ENCODE assay signal across 17 mouse cellular contexts in the genomic region with DNA sequence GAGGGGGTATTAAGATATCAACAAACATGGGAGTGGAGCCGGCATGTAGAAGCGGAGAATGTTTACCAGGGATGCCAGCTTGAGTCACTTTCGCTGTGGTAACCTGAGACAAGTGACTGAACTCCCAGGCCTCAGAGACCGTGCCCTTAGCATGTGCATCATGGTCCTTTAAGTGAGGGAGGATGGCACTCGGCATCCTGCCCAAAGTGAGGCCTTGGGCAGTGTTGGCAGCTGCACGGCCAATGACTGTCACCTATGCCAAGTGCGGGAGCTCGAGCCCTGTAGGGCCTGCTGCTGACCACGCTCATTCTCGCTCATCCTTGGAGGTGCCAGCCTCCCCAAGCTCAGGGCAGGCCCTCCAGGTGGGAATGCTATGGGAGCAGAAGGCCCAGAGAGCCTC. TPM values are rescaled to one million over a fixed set of nuclear protein-coding genes. Genes with fewer than 3 reads are reported as not detected.
DNase-seq lines count a peak whose midpoint lies in the region; ATAC-seq lines count a peak whose summit lies in the region.
"Had no signal": no experiment of that assay in that cellular context is flagged by ENCODE, and none has a peak within 500 bp of the region (broad histone marks: within the 10 kb centered on the region; RNA-seq: fewer than 3 reads in every experiment).

No protein-coding gene starts in this region.

- peaks cover under 1% of the 10 kb centered on the region for H3K4me1 ChIP-seq in forebrain, embryonic 16.5 days (replicated peaks; ENCODE audit: control insufficient read depth, insufficient read depth, low read length)
- peaks cover 2% of the 10 kb centered on the region; the same call in 1 of the 2 replicates for H3K4me1 ChIP-seq in forebrain, embryonic 15.5 days
- H3K4me1 ChIP-seq: heart, embryonic 12.5 days; midbrain, embryonic 12.5 days had no signal

- no peak overlapping the region for H3K4me3 ChIP-seq in forebrain, embryonic 16.5 days (replicated peaks; ENCODE audit: low read length)
- H3K4me3 ChIP-seq in forebrain, embryonic 15.5 days: no peak overlapping the region
- H3K4me3 ChIP-seq: erythroblast, embryonic 14.5 days; heart, embryonic 12.5 days; limb, embryonic 15.5 days; midbrain, embryonic 12.5 days; myocyte had no signal

- H3K9me3 ChIP-seq in forebrain, embryonic 16.5 days (ENCODE audit: control insufficient read depth, low read length): no peaks in the 10 kb centered on the region
- H3K9me3 ChIP-seq in forebrain, embryonic 15.5 days: no peaks in the 10 kb centered on the region
- H3K9me3 ChIP-seq: limb, embryonic 15.5 days; midbrain, embryonic 12.5 days had no signal

- intact Hi-C loops in left cerebral cortex, postnatal 4 days (cut with DNase I): loop anchor here (10.0 kb wide), 1 partner anchor 72 kb away; no protein-coding TSS in a partner anchor

- H3K9ac ChIP-seq in forebrain, embryonic 16.5 days (replicated peaks; ENCODE audit: low read depth, low read length): no peak overlapping the region
- no peak overlapping the region for H3K9ac ChIP-seq in forebrain, embryonic 15.5 days (replicated peaks)
- H3K9ac ChIP-seq: forebrain, postnatal 0 days; heart, embryonic 12.5 days; limb, embryonic 15.5 days; lung, embryonic 14.5 days; midbrain, embryonic 12.5 days had no signal

- peak; percentile 36 for DNase-seq in left cerebral cortex, postnatal 4 days
- DNase-seq in left cerebral cortex, adult 8-10 months (ENCODE audit: low spot score in 2 of 2): no peak
- peak; percentile 74 for DNase-seq in adrenal gland, adult 2 months
- peak; percentile 31 to 68 for DNase-seq in gastrocnemius, adult 8-10 months (ENCODE audit: low spot score in 2 of 2)
- DNase-seq in embryo, embryonic 10.5 days (ENCODE audit: low spot score): no peak
- DNase-seq in lung, postnatal 14 days: no peak
- DNase-seq: forebrain, postnatal 0 days had no signal

- no peaks in the 10 kb centered on the region for H3K27me3 ChIP-seq in forebrain, embryonic 16.5 days (replicated peaks; ENCODE audit: control insufficient read depth, insufficient read depth, low read length)
- no peaks in the 10 kb centered on the region for H3K27me3 ChIP-seq in forebrain, embryonic 15.5 days
- H3K27me3 ChIP-seq: CH12.LX; heart, embryonic 12.5 days; limb, embryonic 15.5 days; midbrain, embryonic 12.5 days had no signal

- H3K36me3 ChIP-seq in forebrain, embryonic 16.5 days (ENCODE audit: control insufficient read depth, insufficient read depth): peaks cover 28% of the 10 kb centered on the region
- peaks cover 55% of the 10 kb centered on the region for H3K36me3 ChIP-seq in forebrain, embryonic 15.5 days

- 90% methylated on average over 10 of the region's 10 CpGs for WGBS in forebrain, embryonic 16.5 days
- WGBS in forebrain, embryonic 15.5 days: 92% methylated on average over 10 of the region's 10 CpGs

- H3K27ac ChIP-seq in forebrain, embryonic 16.5 days (ENCODE audit: low read length): no peak overlapping the region
- H3K27ac ChIP-seq in forebrain, embryonic 15.5 days (replicated peaks): no peak overlapping the region
- H3K27ac ChIP-seq: limb, embryonic 15.5 days; macrophage; midbrain, embryonic 12.5 days had no signal

- 0 out of 2 replicates have a peak, but pooled peaks have one; percentile 7 for ATAC-seq in forebrain, embryonic 16.5 days
- no peak; the same call in 1 of the 2 replicates for ATAC-seq in forebrain, embryonic 15.5 days (replicated peaks)

- no peak overlapping the region for H3K4me2 ChIP-seq in forebrain, embryonic 16.5 days (ENCODE audit: low read length)
- H3K4me2 ChIP-seq in forebrain, embryonic 15.5 days (replicated peaks): no peak overlapping the region
- H3K4me2 ChIP-seq: heart, embryonic 12.5 days; limb, embryonic 15.5 days; lung, embryonic 14.5 days; midbrain, embryonic 12.5 days had no signal

RNA-seq across cellular contexts. Expression of gene Lpin1, which starts 48.1 kb away (rescaled TPM):
- polyA plus RNA-seq in forebrain, embryonic 16.5 days (2015; fragmentation: Nextera tagmentation; extraction: Ambion mirVana): 19.5 and 23.0 TPM in 2 replicates
- polyA plus RNA-seq in forebrain, embryonic 15.5 days (2015; fragmentation: Nextera tagmentation; extraction: Ambion mirVana): 16.2 and 17.5 TPM in 2 replicates
- total RNA-seq in left cerebral cortex, postnatal 4 days (2021): 10 to 100 TPM; 16.7 to 19.5 TPM
- total RNA-seq in left cerebral cortex, adult 8-10 months (2022): 10 to 100 TPM; 26.7 to 30.0 (median 27.1) TPM
- total RNA-seq in adrenal gland, adult 2 months (2021): 100 to 1,000 TPM in 1 of 2 experiments, 10 to 100 TPM in 1; 72.2 to 100 TPM
- polyA plus RNA-seq in adrenal gland, adult 2 months (2012; rRNA removed): 35.4 and 36.8 TPM in 2 replicates
- total RNA-seq in gastrocnemius, adult 8-10 months (2022): 100 to 1,000 TPM; 227 to 339 (median 265) TPM

Comparison
In these comparisons a context has a peak if more than half of its experiments do, and no peak if none do; other contexts are left out.
1. DNase-seq: peak in left cerebral cortex, postnatal 4 days (single experiment), adrenal gland, adult 2 months (single experiment) and gastrocnemius, adult 8-10 months (2 of 2); none in left cerebral cortex, adult 8-10 months (0 of 2), embryo, embryonic 10.5 days (single experiment) and lung, postnatal 14 days (single experiment).